Mouse (Mus musculus) cerebellum, adult 2 months (tissue): ENCODE measurements at regions not wholly inside any gene's neighbourhood (a gene's known extent, or its start where the extent isn't known, plus 50 kb on each side); places are given as distances from the start of the nearest gene placed in this dataset.

ENCODE experiments used
- DNase-seq, 2 experiments: peaks; one replicate each; pipeline ENCODE4 v3.0.0; 2021
- H3K27ac ChIP-seq: fragments of 200-500 bp; 2 replicates; pipeline ENCODE4 v1.5.1; 2012; ENCODE audit warnings: low read length, control low read depth, inconsistent platforms; ENCODE audit not compliant: insufficient read depth
- H3K27me3 ChIP-seq: fragments of 200-500 bp; 2 replicates; pipeline ENCODE4 v1.6.1; 2012; ENCODE audit warnings: inconsistent platforms, mild to moderate bottlenecking, low read length, moderate library complexity; ENCODE audit not compliant: control insufficient read depth, insufficient read depth
- H3K4me1 ChIP-seq: fragments of 200-500 bp; 2 replicates; pipeline ENCODE4 v1.6.1; 2011; ENCODE audit warnings: low read length; ENCODE audit not compliant: control insufficient read depth, insufficient read depth
- H3K4me3 ChIP-seq: fragments of 200-500 bp; replicated peaks from 2 replicates; pipeline ENCODE3; 2011; ENCODE audit warnings: mild to moderate bottlenecking, low read depth, low read length, control low read depth; ENCODE audit not compliant: insufficient read depth
- CTCF ChIP-seq: fragments of 200-500 bp; IDR thresholded peaks from 2 replicates; pipeline ENCODE4 v1.5.1; 2011; ENCODE audit warnings: low read depth, mild to moderate bottlenecking, control low read depth, low read length, moderate library complexity, borderline replicate concordance; ENCODE audit not compliant: insufficient read depth
- POLR2A ChIP-seq: fragments of 200-500 bp; IDR thresholded peaks from 2 replicates; pipeline ENCODE4 v1.6.1; 2011; ENCODE audit warnings: low read length, control low read depth, borderline replicate concordance; ENCODE audit not compliant: insufficient read depth
- WGBS: fragments of 180-500 bp; shearing (Covaris S2); methylation state at CpG from one replicate; pipeline ENCODE4 v1.1.7; 2018; 5-methylcytosine and 5-hydroxymethylcytosine counted together

DNA sequence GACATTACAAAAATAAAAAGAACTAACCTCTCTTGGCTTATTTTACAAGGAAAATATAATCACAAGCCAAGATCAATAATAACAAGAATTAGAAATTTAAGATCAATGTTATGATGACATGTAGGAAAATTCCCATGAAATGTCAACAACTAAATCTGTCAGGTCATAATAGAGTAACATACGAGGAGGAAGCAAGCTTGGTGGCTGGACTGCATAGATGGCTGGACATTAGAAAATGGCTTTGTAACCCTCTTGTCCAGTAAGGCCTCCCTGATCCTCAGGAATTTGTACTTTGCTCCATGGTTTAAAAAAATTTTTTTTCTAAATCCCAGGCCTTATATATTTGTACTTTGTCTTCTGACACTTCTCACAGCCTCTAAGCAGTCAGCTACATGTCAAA lies 132.7 kb upstream of the Aoah start:
- no peak for TF ChIP-seq CTCF
- TF ChIP-seq POLR2A = no peak
- 91% methylated on average over 1 of the region's 1 CpGs for WGBS
- H3K4me1 ChIP-seq = no peaks in the 10 kb centered on the region

DNA sequence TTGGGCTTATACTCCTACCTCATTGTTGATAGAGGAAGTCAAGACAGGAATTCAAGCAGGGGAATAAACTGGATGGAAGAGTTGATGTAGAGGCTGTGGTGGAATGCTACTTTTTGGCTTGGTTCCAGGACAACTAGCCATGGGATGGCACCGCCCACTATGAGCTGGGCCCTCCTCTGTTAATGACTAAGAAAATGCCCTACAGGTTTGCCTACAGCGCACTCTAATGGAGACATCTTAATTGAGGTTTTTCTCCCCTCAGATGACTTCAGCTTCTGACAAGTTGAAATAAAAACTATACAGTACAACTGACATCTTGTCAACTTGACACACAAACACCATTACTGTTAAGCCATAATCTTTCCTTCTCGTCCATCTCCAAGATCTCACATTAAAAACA lies 115.2 kb upstream of the Aoah start:
- TF ChIP-seq CTCF (no peak), POLR2A (no peak)
- Histone ChIP-seq H3K4me1 (no peaks in the 10 kb centered on the region), H3K4me3 (no peak overlapping the region), H3K27me3 (no peaks in the 10 kb centered on the region), H3K27ac (no peak overlapping the region)
- 83% methylated on average over 3 of the region's 3 CpGs for WGBS
- no peak for DNase-seq

More for the DNA sequence above, 132.7 kb upstream of the Aoah start:
- Histone ChIP-seq H3K27ac (no peak overlapping the region), H3K27me3 (no peaks in the 10 kb centered on the region), H3K4me3 (no peak overlapping the region)
- DNase-seq = no peak

- Histone ChIP-seq H3K27me3 (no peaks in the 10 kb centered on the region), H3K4me3 (no peak overlapping the region), H3K4me1 (no peaks in the 10 kb centered on the region), H3K27ac (no peak overlapping the region)
- no peak for TF ChIP-seq POLR2A
- TF ChIP-seq CTCF = no peak
- no peak for DNase-seq
- WGBS = 77% methylated on average over 9 of the region's 9 CpGs
These were observed 107.0 kb upstream of the Aoah start for GRCm38 (mm10) chr13:20686914-20687313.

GRCm38 (mm10) chr13:20687453-20687852 lies 106.5 kb upstream of the Aoah start:
- H3K27ac ChIP-seq = no peak overlapping the region
- no peak for DNase-seq
- H3K4me1 ChIP-seq = no peaks in the 10 kb centered on the region
- no peaks in the 10 kb centered on the region for H3K27me3 ChIP-seq
- TF ChIP-seq POLR2A (no peak), CTCF (no peak)
- H3K4me3 ChIP-seq = no peak overlapping the region
- WGBS = 96% methylated on average over 1 of the region's 1 CpGs

DNA sequence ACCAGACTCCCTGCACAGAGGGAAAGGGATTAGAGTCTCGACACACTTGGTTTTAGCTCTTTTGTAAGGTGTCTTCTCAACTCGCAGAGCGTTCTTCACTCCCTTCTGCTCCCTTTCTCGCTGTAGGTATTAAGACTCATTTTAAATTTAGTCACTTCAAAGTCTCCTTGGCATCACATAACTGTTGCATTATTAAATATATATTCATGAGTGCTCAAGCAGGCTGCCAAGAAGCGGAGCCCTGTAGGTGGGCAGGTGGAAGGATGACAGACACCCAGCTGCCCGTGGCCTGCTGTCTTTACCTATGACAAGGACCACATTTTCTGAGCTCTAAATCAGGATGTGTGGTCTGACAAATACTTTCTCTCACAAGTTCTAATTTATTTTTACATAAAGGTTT lies 82.4 kb upstream of the Aoah start:
- H3K4me3 ChIP-seq = no peak overlapping the region
- H3K4me1 ChIP-seq = no peaks in the 10 kb centered on the region
- no peak for DNase-seq
- 75% methylated on average over 6 of the region's 6 CpGs for WGBS
- no peak overlapping the region for H3K27ac ChIP-seq
- TF ChIP-seq CTCF (no peak), POLR2A (no peak)
- H3K27me3 ChIP-seq = no peaks in the 10 kb centered on the region; the same call in 1 of the 2 replicates

GRCm38 (mm10) chr13:20723326-20724120 lies 70.4 kb upstream of the Aoah start:
- H3K4me1 ChIP-seq = no peaks in the 10 kb centered on the region
- no peaks in the 10 kb centered on the region for H3K27me3 ChIP-seq
- peak in 1 of 2 experiments; percentile 4 for DNase-seq
- H3K27ac ChIP-seq = no peak overlapping the region
- H3K4me3 ChIP-seq = no peak overlapping the region
- TF ChIP-seq POLR2A = no peak
- no peak for TF ChIP-seq CTCF
- 29% methylated on average over 3 of the region's 3 CpGs for WGBS

GRCm38 (mm10) chr13:20724419-20724818 lies 69.5 kb upstream of the Aoah start:
- Histone ChIP-seq H3K4me1 (no peaks in the 10 kb centered on the region), H3K27ac (no peak overlapping the region), H3K27me3 (no peaks in the 10 kb centered on the region), H3K4me3 (no peak overlapping the region)
- DNase-seq = no peak
- TF ChIP-seq POLR2A (no peak), CTCF (no peak)
- 87% methylated on average over 2 of the region's 2 CpGs for WGBS

DNA sequence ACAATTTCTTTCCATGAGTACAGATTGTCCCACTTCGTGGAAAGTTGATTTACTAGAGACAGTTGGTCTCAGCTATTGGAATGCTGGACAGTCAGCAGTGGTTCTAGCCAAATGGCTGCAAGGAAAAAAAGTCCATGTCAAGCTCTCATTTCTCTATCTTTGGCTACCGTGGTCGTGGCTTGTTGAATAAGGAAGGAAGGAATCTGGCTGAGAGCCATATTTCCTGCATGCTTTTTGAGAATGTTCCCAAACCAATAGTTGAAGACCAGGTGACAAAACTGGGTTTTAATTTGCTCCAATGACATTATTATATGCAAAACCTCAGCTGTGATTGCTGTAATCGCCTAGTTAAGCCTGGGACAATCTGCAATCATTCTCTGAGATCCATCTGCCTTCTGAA lies 68.4 kb upstream of the Aoah start:
- 6% methylated on average over 4 of the region's 4 CpGs for WGBS
- Histone ChIP-seq H3K4me3 (no peak overlapping the region), H3K27me3 (no peaks in the 10 kb centered on the region), H3K27ac (no peak overlapping the region), H3K4me1 (no peaks in the 10 kb centered on the region)
- TF ChIP-seq CTCF = no peak
- TF ChIP-seq POLR2A = no peak
- peak in 1 of 2 experiments; percentile 37 for DNase-seq
